Mouse (Mus musculus) lung, postnatal 10 days (tissue): ENCODE data around the gene Slc16a2.
"Not testable (repeated sequence)": the region's sequence is repeated elsewhere in the genome, so short reads cannot be mapped to it uniquely, and the experiment has no call there.

Source experiments
- DNase-seq: peaks from one replicate; pipeline ENCODE4 v3.0.0; 2021

The Slc16a2 gene

DNA sequence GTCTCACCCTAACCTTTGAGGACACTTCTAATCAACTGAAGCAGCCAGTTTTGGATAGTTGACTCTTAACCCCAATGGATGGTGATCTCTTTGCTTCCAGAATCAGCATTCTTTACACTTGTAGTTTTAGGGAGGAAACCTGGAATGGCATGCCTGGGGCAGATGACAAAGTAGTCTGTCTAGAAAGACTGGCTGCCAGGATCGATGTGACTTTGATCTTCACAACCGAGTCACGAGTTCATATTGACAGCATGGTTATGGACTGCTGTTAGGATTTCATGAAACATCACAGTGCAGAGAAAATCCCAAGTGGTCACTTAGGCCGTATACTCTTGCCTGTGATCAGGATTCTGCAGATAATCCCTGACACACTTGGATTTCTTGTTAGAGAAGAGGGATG, 88.7 kb downstream of the Slc16a2 start:
- no peak for DNase-seq

DNA sequence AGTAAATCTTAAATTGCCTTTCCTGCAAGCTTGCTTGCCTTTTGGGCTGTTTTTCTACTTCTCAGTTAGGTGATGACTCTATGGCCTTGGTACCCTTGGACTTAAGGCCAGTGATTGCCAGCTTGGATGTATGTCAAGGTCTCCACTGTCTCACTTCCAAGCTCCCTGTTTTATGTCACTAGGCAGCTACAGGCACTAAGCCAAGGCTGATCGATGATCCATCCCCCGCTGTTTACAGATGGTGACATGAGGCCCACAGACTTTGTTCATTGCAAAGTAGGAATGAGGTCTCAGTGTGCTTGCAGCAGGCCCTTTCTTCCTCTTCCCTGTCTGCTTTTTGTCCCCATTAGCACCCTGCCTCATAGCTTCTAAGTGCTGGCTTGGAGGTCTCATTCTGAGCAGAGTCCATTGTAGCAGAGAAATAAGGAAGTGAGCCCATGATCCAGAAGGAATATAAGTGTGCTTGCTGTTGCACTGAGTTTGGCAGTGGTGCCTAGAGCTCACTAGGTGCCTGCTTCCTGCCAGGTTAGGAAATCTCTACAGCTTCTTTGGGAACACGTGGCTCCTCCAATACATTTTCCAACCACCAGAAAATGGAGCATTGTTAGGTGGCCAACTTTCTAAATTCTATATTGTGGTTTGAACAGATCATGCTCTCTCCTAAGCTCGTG, 89.6 kb downstream of the Slc16a2 start:
- no peak for DNase-seq

DNA sequence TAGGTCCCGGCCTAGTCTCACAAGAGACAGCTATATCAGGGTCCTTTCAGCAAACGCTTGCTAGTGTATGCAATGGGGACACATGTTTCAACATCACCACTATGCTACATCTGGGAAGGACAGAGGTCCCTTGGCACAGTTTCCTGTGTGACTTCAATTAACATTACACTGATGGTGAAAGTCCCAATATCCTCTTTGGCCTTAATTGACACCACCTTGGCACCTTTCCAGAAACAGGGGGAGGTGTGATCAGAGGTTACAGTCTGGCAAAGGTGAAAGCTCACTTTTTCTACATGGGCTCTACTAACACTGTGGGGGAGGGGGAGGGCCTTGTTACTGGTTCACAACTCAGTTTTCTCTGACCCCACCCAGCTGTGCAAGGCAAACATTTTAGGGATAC, 99.3 kb downstream of the Slc16a2 start:
- DNase-seq, result no peak

DNA sequence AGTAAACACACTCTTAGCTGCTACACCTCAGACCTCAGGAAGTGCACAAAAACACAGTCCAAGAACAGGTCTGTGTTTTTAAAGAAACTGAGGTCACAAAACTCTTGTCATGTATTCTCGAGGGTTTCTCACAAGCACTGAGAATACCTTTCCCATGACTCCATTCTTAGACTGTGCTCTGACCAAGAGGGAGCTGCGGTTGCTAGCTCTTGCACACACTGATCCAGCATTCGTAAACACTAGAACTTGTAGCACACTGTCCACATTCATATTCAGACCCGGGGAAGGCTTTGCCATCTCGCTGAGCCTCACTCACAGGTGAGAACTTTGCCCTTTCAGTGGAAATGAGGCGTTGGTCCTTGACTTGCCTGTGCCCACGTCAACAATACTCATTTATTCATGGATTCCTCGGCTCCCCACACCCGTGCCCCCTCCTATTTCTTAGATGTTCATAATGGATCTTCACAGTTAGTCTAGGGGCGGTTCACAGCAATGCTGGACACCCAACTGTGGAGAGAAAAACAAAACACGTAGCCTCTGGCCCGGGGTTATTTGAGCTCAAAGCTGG, 102.1 kb downstream of the Slc16a2 start:
- DNase-seq, result peak; percentile 12

DNA sequence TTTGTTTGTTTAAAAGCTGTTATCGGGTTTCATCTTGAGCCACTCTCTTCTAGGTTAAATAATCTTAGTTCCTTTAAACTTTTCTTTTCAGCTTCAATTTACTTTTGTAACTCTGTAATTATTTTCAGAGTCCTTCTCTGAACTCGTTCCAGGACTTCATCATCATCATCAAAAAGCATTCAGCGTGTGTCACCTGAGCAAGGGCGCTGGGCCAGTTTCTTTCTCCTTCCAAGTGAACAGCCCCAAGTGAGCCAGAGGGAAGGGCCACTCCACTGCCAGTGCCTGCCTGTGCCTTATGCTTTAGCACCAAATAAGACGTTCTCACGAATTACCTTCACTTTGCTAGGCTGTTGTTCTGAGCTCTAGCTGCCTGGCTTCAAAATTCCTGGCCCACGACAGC, 108.9 kb downstream of the Slc16a2 start:
- DNase-seq, result no peak

GRCm38 (mm10) chrX:103709671-103710070, 112.1 kb downstream of the Slc16a2 start:
- no peak for DNase-seq

DNA sequence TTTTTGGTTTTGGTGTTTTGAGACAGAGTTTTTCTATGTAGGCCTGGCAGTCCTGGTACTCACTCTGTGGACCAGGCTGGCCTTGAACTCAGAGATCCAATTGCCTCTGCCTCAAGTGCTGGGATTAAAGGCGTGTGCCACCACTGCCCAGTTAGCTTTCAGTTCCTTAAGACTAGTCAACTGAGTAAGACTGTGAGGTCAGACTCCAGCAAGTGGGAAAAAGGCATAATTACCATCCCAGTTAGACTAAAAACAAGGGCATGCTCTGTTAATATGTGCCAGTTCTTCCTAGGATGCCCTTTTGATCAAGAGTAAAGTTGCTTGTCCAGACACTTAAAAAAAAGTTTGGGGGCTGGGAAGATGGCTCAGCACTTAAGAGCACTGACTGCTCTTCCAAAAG, 113.2 kb downstream of the Slc16a2 start:
- DNase-seq, result no peak

DNA sequence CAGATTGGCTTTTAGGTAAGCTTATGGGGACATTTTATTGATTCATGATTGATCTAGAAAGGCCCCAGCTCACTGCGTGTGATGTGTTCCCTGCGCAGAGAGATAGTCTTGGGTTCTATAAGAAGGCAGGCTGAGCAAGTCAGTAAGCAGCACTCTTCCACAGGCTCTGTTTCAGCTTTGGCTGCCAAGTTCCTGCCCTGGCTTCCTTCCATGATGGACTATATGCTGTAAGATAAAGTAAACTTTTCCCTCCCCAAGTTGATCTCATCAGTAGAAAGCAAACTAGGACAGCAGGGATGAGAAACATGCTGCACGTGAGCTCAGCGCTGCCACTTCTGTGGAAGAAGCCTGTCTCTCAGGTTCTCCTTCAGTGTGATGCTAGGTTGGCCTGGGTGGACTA, 117.2 kb downstream of the Slc16a2 start:
- DNase-seq, result peak; percentile 28

GRCm38 (mm10) chrX:103704024-103704423, 117.8 kb downstream of the Slc16a2 start:
- peak; percentile 61 for DNase-seq

DNA sequence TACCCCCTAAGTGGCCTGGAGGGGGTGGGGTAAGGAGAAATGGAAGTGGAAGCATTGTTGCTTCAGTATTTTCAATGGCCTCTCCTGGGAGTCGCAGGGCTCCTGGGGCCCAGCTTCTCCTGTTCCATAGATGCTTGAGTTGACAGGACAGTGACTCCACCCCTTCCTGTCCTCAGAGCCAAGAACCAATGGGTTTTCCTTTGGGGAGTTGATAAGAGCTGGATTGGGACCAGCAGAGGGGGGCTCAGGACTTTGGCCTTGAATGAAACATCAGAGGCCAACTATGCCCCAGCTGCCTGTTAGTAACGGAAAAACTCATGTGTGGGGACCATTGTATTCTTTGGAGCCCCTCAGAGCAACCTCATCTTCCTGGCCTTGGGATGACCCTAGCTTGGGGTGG, 124.0 kb downstream of the Slc16a2 start:
- DNase-seq, result peak; percentile 20

DNA sequence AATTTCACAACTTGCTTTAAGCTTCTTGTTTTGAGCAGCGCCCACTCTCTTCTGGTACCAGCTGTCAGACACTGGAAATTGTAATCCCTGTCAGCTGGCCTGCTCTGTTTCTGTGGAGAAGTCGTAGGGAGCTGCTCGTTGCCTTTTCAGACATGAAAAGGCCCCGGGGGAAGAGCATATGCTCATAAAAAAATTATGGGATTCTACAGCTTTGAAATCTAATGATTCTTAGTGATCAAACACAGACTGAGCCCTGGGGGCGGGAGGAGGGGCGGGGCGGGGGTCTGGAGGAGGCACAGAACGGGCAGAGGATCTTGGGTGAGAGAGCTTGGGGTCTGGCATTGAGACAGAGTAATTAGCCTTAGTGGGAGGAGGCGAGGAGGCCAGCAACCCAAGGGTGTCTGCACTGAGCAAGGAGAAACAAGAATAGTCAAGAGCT, 125.7 kb downstream of the Slc16a2 start:
- no peak for DNase-seq

DNA sequence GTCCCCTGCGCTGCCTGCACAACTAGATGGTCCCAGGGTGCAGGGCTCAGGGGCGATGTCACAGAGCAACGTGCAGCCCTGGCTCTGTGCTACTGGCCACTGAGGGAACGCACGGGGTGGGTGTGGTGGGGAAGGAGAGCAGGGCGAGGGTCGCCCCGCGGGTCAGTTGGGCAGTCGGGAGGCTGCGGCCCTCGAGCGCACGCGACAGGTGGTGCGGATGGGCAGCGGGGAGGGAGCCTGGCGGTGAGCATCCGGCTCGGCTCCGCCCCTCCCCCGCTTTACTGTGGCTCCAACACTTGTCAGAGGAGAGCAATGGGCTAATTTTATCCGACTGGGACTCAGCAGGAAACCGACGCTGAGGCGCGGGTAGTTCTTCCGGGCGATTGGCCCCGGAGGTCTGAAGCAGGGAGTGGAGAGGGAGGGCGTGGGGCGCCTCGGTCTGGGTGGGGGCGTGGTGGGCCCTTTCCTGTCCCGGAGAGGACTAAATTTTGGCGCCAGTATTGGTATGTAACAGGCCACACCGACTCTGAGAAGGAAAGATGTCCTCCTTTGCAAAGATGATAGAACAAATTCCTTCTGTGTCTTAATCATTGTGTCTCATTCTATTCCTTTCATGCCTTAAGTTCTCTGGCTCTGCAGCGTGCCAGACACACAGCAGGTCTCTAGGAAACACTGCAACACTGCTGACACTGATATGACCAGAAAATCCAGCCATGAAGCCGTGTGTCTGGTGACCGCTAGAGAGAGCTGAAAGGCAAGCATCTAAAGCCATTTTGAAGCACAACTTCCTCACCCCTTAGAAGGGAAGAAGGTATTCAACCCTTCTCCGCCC, 126.4 kb downstream of the Slc16a2 start:
- DNase-seq, result peak; percentile 73

DNA sequence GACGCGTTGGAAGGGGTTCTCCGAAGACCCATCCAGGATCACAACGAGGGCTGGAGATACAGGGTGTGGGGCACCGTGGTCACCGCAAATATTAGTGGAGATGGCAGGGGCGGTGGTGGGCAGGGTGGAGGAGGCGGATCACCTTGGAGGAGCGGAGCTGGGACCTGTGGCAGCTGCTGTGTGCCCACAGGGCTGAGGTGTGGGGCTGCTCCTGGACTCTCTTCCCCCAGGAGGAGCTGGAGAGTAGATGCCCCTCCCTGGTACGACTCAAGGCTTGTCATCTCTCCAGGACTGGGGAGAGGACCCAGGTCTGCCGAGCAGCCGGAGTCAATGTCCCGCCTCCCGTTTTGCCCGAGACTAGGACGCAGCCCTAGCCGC, 127.0 kb downstream of the Slc16a2 start:
- DNase-seq, result peak; percentile 11

GRCm38 (mm10) chrX:103694381-103694780, 127.4 kb downstream of the Slc16a2 start:
- no peak for DNase-seq

DNA sequence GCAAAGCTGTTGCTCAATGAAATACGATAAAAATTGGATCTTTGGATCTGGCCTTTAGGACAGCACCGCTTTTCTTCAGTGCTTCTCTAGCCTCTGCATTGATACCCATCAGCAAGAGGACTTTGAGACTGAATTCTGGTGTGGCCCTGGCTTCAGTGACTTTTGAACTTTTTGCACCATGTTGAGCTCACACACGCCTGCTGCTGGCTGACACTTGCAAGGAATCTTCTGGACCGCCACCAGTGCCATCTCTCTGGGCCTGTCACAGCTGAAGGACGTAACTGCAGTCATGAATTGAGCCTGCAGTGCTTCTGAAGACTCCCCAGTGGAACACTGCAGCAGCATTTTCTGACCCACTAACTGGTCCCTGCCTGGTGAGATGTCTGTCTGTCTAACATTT, 128.9 kb downstream of the Slc16a2 start:
- no peak for DNase-seq

- no peak for DNase-seq
Measured at GRCm38 (mm10) chrX:103688551-103688950, 133.2 kb downstream of the Slc16a2 start.

DNA sequence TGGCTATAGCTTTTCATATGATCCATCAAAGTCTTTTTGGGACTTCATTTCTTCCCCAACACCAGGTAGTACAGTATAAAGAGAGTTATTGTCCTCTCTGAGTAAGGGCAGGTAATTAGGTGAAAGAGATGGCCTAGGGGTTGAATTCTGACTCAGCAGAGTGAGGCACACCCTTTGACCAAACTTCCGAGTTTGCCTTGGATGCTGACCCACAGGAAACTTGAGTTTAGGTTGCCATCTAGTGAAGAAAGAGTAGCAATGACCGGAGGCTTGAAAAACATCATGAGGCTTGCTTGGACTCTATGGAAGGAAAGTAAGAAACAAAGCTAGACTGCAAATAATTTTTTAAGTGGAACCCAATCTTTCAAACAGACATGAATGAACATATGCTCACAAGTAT, 147.1 kb downstream of the Slc16a2 start:
- no peak for DNase-seq

DNA sequence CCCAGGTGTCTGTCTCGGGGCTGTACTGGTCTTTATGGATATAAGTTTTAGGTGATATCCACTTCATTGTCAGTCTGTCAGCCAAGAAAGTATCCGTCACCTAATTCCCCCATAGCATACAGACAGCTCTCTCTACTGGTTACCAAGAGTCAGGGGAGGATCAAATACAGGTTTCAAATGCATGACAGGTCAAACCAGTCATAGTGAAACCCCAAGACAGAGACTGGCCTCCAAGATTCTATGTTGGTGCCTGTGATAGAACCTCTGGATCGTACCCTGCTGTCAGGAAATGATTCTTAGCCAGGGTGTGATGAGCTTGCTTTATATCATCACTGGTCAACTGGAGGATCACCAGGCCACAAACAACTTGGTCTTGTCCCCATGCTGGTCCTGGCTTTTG, 148.0 kb downstream of the Slc16a2 start:
- DNase-seq, result no peak

GRCm38 (mm10) chrX:103670245-103670644, 151.5 kb downstream of the Slc16a2 start:
- DNase-seq, result no peak

DNA sequence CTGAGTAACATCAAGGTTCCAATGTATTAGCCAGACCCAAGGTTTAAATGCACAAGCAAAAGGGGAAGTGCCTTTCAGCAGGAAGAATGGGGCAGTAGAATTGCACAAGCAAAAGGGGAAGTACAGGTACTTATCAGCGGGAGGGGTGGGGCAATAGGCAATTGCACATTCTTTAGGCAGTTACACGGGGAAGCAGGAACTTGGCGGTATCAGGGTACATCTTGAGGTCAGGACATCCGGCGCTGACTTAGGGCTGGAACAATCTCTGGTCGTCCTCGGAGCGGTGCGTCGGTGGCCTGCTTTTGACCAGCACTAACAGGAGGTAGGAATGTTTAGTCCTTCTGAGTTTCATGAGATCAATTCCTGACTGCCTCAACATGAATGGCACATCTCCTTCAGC, 157.3 kb downstream of the Slc16a2 start:
- DNase-seq, result not testable (repeated sequence)

- no peak for DNase-seq
Measured at GRCm38 (mm10) chrX:103658985-103659384, 162.8 kb downstream of the Slc16a2 start.

GRCm38 (mm10) chrX:103653021-103653420, 168.8 kb downstream of the Slc16a2 start:
- DNase-seq, result peak; percentile 35

DNA sequence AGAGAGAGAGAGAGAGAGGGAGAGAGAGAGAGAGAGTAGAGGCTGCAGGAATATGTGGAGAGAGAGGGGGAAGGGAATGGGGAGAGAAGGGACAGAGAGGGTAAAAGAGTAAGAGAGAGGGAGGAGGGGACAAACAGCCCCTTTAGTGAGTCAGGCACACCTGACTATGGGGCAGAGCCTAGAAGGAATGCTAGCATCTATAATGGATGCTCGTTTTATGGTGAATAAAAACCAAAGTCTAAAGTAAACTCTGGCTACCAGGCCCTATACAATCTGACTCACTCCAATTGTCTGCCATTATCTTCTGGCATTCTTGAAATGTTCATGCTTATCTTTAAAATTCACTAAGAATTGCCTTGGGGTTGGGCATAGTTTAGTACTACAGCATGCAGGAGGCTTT, 169.7 kb downstream of the Slc16a2 start:
- DNase-seq, result no peak
